Mouse (Mus musculus): ENCODE measurements at regions not wholly inside any gene's neighbourhood (a gene's known extent, or its start where the extent isn't known, plus 50 kb on each side); places are given as distances from the start of the nearest gene placed in this dataset.
A peak's percentile ranks its signal among the peaks of the same experiment; 100 is the strongest.

GRCm38 (mm10) chr1:77201321-77201917 is 313.5 kb downstream of the Epha4 start:
- WGBS, result 79% methylated on average over 3 of the region's 3 CpGs
- H3K27me3 ChIP-seq (ENCODE audit: insufficient read depth, poor library complexity, severe bottlenecking), result no peaks in the 10 kb centered on the region
- H3K4me3 ChIP-seq, result no peak overlapping the region
- peaks cover 4% of the 10 kb centered on the region; the same call in 1 of the 2 replicates for H3K9me3 ChIP-seq
- H3K27ac ChIP-seq, result no peak overlapping the region
- no peaks in the 10 kb centered on the region for H3K4me1 ChIP-seq (replicated peaks)
- no peaks in the 10 kb centered on the region for H3K36me3 ChIP-seq
- no peak for DNase-seq (ENCODE audit: low spot score)

- no peak overlapping the region for H3K27ac ChIP-seq
- peaks cover 4% of the 10 kb centered on the region; the same call in 1 of the 2 replicates for H3K9me3 ChIP-seq
- no peaks in the 10 kb centered on the region for H3K4me1 ChIP-seq (replicated peaks)
- no peaks in the 10 kb centered on the region for H3K27me3 ChIP-seq (ENCODE audit: insufficient read depth, poor library complexity, severe bottlenecking)
- H3K36me3 ChIP-seq, result no peaks in the 10 kb centered on the region
- 89% methylated on average over 4 of the region's 4 CpGs for WGBS
- no peak overlapping the region for H3K4me3 ChIP-seq
- DNase-seq (ENCODE audit: low spot score), result no peak
Measured at GRCm38 (mm10) chr1:77202948-77203347, 311.9 kb downstream of the Epha4 start.

GRCm38 (mm10) chr1:77206535-77206934 is 308.4 kb downstream of the Epha4 start:
- Histone ChIP-seq H3K4me3 (no peak overlapping the region), H3K4me1 (replicated peaks) (no peaks in the 10 kb centered on the region), H3K27me3 (ENCODE audit: insufficient read depth, poor library complexity, severe bottlenecking) (no peaks in the 10 kb centered on the region), H3K27ac (no peak overlapping the region), H3K36me3 (no peaks in the 10 kb centered on the region), H3K9me3 (no peaks in the 10 kb centered on the region)
- no peak for DNase-seq (ENCODE audit: low spot score)
- 65% methylated on average over 1 of the region's 1 CpGs for WGBS

- H3K4me1 ChIP-seq (replicated peaks), result no peaks in the 10 kb centered on the region
- no peaks in the 10 kb centered on the region for H3K9me3 ChIP-seq
- no peak overlapping the region for H3K27ac ChIP-seq
- no peaks in the 10 kb centered on the region for H3K36me3 ChIP-seq
- H3K27me3 ChIP-seq (ENCODE audit: insufficient read depth, poor library complexity, severe bottlenecking), result no peaks in the 10 kb centered on the region
- 91% methylated on average over 3 of the region's 3 CpGs for WGBS
- no peak for DNase-seq (ENCODE audit: low spot score)
- H3K4me3 ChIP-seq, result no peak overlapping the region
Measured at GRCm38 (mm10) chr1:77209395-77209794, 305.5 kb downstream of the Epha4 start.

GRCm38 (mm10) chr1:77213462-77214098 is 301.3 kb downstream of the Epha4 start:
- Histone ChIP-seq H3K27ac (no peak overlapping the region), H3K9me3 (no peaks in the 10 kb centered on the region), H3K4me3 (no peak overlapping the region), H3K27me3 (ENCODE audit: insufficient read depth, poor library complexity, severe bottlenecking) (no peaks in the 10 kb centered on the region), H3K36me3 (no peaks in the 10 kb centered on the region), H3K4me1 (replicated peaks) (no peaks in the 10 kb centered on the region)
- DNase-seq (ENCODE audit: low spot score), result no peak
- WGBS, result 68% methylated on average over 8 of the region's 8 CpGs

- no peak for DNase-seq (ENCODE audit: low spot score)
- H3K4me3 ChIP-seq, result no peak overlapping the region
- H3K9me3 ChIP-seq, result no peaks in the 10 kb centered on the region
- WGBS, result 75% methylated on average over 3 of the region's 3 CpGs
- 0 out of 2 replicates have a peak, but pooled peaks cover 3% of the 10 kb centered on the region for H3K4me1 ChIP-seq (replicated peaks)
- no peaks in the 10 kb centered on the region for H3K36me3 ChIP-seq
- no peak overlapping the region for H3K27ac ChIP-seq
- H3K27me3 ChIP-seq (ENCODE audit: insufficient read depth, poor library complexity, severe bottlenecking), result no peaks in the 10 kb centered on the region
Measured at GRCm38 (mm10) chr1:77219488-77220321, 295.2 kb downstream of the Epha4 start.

- Histone ChIP-seq H3K27ac (no peak overlapping the region), H3K36me3 (no peaks in the 10 kb centered on the region), H3K27me3 (ENCODE audit: insufficient read depth, poor library complexity, severe bottlenecking) (no peaks in the 10 kb centered on the region), H3K4me1 (replicated peaks) (0 out of 2 replicates have a peak, but pooled peaks cover 3% of the 10 kb centered on the region), H3K4me3 (no peak overlapping the region), H3K9me3 (no peaks in the 10 kb centered on the region)
- WGBS, result 90% methylated on average over 1 of the region's 1 CpGs
- no peak for DNase-seq (ENCODE audit: low spot score)
Measured at GRCm38 (mm10) chr1:77220322-77220590, 294.6 kb downstream of the Epha4 start.

GRCm38 (mm10) chr1:77220783-77221182 is 294.1 kb downstream of the Epha4 start:
- Histone ChIP-seq H3K4me3 (no peak overlapping the region), H3K36me3 (no peaks in the 10 kb centered on the region), H3K9me3 (no peaks in the 10 kb centered on the region), H3K27me3 (ENCODE audit: insufficient read depth, poor library complexity, severe bottlenecking) (no peaks in the 10 kb centered on the region), H3K4me1 (replicated peaks) (0 out of 2 replicates have a peak, but pooled peaks cover 3% of the 10 kb centered on the region), H3K27ac (no peak overlapping the region)
- WGBS, result 84% methylated on average over 6 of the region's 6 CpGs
- DNase-seq (ENCODE audit: low spot score), result no peak

- no peaks in the 10 kb centered on the region for H3K36me3 ChIP-seq
- H3K9me3 ChIP-seq, result no peaks in the 10 kb centered on the region
- peaks cover 7% of the 10 kb centered on the region for H3K4me1 ChIP-seq (replicated peaks)
- H3K4me3 ChIP-seq, result no peak overlapping the region
- DNase-seq (ENCODE audit: low spot score), result no peak
- 90% methylated on average over 2 of the region's 2 CpGs for WGBS
- no peaks in the 10 kb centered on the region for H3K27me3 ChIP-seq (ENCODE audit: insufficient read depth, poor library complexity, severe bottlenecking)
- no peak overlapping the region for H3K27ac ChIP-seq
Measured at GRCm38 (mm10) chr1:77221900-77222299, 293.0 kb downstream of the Epha4 start.

GRCm38 (mm10) chr1:77226546-77226945 is 288.3 kb downstream of the Epha4 start:
- no peaks in the 10 kb centered on the region for H3K27me3 ChIP-seq (ENCODE audit: insufficient read depth, poor library complexity, severe bottlenecking)
- H3K27ac ChIP-seq, result no peak overlapping the region
- peaks cover 16% of the 10 kb centered on the region for H3K4me1 ChIP-seq (replicated peaks)
- no peaks in the 10 kb centered on the region for H3K9me3 ChIP-seq
- no peaks in the 10 kb centered on the region for H3K36me3 ChIP-seq
- H3K4me3 ChIP-seq, result no peak overlapping the region
- no peak for DNase-seq (ENCODE audit: low spot score)
- 79% methylated on average over 4 of the region's 4 CpGs for WGBS

- Histone ChIP-seq H3K4me3 (no peak overlapping the region), H3K27me3 (ENCODE audit: insufficient read depth, poor library complexity, severe bottlenecking) (no peaks in the 10 kb centered on the region), H3K36me3 (no peaks in the 10 kb centered on the region), H3K27ac (0 out of 2 replicates have a peak overlapping the region, but pooled peaks have one; percentile 45), H3K9me3 (no peaks in the 10 kb centered on the region), H3K4me1 (replicated peaks) (peaks cover 16% of the 10 kb centered on the region)
- 30% methylated on average over 12 of the region's 12 CpGs for WGBS
- DNase-seq (ENCODE audit: low spot score), result no peak
Measured at GRCm38 (mm10) chr1:77226991-77227515, 287.8 kb downstream of the Epha4 start.

GRCm38 (mm10) chr1:77227800-77228199 is 287.1 kb downstream of the Epha4 start:
- WGBS, result 68% methylated on average over 6 of the region's 6 CpGs

GRCm38 (mm10) chr1:77229561-77229960 is 285.3 kb downstream of the Epha4 start:
- H3K36me3 ChIP-seq, result no peaks in the 10 kb centered on the region
- peaks cover 16% of the 10 kb centered on the region for H3K4me1 ChIP-seq (replicated peaks)
- no peak overlapping the region for H3K4me3 ChIP-seq
- no peak overlapping the region for H3K27ac ChIP-seq
- WGBS, result 87% methylated on average over 4 of the region's 4 CpGs
- DNase-seq (ENCODE audit: low spot score), result no peak
- H3K9me3 ChIP-seq, result no peaks in the 10 kb centered on the region
- H3K27me3 ChIP-seq (ENCODE audit: insufficient read depth, poor library complexity, severe bottlenecking), result no peaks in the 10 kb centered on the region

More at GRCm38 (mm10) chr1:77227800-77228199, 287.1 kb downstream of the Epha4 start:
- Histone ChIP-seq H3K27ac (no peak overlapping the region), H3K36me3 (no peaks in the 10 kb centered on the region), H3K4me1 (replicated peaks) (peaks cover 16% of the 10 kb centered on the region), H3K27me3 (ENCODE audit: insufficient read depth, poor library complexity, severe bottlenecking) (no peaks in the 10 kb centered on the region), H3K9me3 (no peaks in the 10 kb centered on the region), H3K4me3 (no peak overlapping the region)
- DNase-seq (ENCODE audit: low spot score), result no peak
